Mouse (Mus musculus): ENCODE measurements at regions not wholly inside any gene's neighbourhood (a gene's known extent, or its start where the extent isn't known, plus 50 kb on each side); places are given as distances from the start of the nearest gene placed in this dataset.
"Not testable (repeated sequence)": the region's sequence is repeated elsewhere in the genome, so short reads cannot be mapped to it uniquely, and the experiment has no call there.

DNA sequence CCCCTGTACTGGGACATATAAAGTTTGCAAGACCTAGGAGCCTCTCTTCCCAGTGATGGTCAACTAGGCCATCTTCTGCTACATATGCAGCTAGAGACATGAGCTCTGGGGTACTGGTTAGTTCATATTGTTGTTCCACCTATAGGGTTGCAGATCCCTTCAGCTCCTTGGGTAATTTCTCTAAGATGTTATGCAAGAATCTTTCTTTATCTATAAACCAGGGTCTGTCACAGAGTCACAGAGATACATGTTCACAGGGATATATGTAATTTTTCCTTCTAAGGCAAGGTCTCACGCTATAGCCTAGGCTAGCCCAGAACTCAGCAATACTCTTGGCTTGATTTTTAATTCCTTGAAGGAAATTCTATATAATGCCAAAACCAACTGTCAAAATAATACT lies 56.9 kb downstream of the Zfp36l1 start:
- not testable (repeated sequence) for DNase-seq (ENCODE audit: low spot score)

DNA sequence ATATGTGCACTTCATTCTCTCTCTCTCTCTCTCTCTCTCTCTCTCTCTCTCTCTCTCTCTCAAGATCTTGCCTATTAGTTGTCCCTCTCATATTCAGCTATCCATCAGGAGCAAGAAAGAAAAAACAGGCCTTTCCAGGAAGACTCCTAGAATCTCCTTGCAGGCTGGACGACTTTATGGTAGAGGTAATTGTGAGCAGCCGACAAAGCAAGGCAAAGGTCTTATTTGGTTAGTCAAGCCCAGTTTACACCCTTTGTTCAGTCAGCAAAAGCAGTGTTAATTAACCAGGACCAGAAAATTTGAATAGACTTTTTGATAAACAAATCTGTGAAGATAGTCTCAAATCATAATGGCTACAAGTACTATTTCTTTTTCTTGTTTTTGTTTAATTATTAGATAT lies 57.4 kb downstream of the Zfp36l1 start:
- no peak for DNase-seq (ENCODE audit: low spot score)

DNA sequence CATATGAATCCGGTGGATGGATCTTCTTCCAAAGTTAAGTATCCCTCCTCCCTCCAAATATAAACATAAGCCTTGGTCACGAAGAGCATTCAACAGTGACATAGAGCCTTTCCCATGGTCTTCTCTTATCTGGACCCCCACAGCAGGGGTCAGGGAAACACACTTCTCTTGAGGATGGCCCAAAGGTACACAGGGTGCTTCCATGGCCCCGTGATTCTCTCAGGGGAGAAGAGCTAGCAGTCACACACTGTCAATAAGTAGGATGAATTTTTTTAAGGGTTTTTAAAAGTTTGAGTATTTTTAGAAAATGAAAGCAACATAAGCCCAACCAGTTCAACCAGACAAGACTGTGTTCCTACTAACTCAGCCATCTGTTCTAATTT lies 58.2 kb downstream of the Zfp36l1 start:
- DNase-seq (ENCODE audit: low spot score): no peak

DNA sequence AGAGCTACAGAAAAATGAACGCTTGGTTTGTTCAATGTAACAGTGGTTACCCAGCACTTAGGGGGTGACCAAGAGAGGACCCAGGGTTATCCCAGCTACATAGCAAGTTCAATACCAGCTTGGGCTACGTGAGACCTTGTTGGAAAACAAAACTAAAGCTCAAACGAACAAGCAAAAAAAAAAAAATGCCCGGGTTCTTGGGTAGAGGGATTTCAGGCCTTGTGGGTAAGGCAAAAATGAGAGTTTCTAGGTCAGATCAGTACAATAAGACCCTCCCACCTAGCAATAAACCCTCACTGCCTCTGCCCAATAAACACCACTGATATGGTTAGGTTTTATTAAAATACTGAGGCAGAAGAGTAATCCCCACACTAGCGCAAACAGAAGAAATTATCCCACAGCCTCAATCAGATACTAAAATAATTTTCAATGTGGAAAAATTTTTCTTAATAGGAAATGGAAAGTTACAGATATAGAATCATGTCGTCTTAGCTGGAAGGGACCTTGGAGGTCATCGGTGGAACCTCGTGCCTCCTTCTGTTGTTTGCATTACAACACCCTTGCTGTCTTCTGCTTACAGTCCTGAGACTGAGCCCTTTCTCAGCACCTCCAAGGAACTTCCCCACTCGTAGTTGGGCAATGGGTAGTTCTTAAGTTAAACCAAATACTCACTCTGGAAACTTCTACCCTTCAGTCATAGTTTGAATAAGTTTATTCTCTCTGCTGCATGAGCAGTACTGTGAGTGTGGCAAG lies 58.7 kb downstream of the Zfp36l1 start:
- no peak for DNase-seq (ENCODE audit: low spot score)

DNA sequence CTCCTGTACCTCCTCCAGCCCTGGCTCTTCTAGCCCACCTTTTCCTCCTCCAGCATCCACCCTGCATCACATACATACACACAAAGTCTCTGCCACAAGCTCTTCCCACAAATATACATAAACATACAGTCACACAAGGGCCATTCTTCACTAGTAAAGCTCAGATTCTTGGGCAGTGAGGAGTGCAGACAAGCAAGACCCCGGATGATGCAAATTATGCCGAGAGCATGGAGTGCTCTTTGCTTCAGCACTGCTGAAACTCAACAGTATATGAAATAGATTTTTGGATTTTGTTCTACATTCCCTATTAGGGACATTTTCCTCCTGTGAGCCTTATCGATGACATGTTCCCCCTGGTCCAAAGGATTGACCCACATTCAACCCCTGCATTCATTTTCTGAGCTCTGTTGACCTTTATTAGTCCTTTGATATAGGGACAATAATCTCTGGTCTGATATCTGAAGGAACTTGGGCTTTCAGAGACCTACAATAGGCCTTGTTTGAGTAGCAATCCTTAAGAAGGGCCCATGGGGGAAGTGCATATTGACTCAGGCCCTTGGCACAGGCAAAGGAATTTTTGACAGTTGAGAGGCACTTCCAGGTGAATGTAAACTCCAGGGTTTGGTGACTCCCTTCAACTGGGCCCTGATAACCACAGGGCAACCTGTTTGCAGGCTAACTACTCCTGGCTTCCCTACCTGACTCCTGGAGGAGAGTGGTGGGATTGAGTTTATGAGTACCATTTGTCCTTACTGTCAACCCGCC lies 64.4 kb downstream of the Zfp36l1 start:
- DNase-seq (ENCODE audit: low spot score): no peak

DNA sequence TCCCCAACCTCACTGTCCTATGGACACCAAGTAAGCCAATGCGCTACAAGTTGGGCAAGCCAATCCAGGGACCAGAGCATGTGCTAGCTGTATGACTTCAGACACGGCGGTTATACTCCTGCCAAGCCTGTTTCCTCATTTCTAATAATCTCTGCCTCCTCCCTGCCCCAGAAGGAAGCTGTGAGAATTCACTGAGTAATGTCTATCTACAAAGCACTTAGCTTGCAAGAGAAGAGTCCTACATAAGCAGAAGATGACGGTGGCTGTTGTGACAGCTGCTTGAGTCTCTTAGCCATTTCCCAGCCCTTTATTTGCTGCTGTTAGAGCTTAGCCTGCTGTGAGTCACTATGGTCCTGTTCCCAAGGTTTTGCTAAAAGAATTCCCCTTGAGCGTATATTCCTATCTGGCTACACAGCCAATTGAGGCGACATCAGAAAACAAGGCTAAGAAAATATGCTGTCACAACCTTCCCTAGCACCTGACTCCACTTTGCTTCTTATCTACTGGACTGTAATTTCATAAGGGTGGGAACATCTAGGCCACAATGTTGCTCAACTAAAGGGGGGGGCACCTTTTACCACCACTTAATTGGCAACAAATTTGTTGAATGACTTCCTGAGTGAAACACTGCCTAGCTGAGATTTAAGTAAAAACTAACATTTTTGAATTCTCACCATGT lies 66.0 kb downstream of the Zfp36l1 start:
- no peak for DNase-seq (ENCODE audit: low spot score)

DNA sequence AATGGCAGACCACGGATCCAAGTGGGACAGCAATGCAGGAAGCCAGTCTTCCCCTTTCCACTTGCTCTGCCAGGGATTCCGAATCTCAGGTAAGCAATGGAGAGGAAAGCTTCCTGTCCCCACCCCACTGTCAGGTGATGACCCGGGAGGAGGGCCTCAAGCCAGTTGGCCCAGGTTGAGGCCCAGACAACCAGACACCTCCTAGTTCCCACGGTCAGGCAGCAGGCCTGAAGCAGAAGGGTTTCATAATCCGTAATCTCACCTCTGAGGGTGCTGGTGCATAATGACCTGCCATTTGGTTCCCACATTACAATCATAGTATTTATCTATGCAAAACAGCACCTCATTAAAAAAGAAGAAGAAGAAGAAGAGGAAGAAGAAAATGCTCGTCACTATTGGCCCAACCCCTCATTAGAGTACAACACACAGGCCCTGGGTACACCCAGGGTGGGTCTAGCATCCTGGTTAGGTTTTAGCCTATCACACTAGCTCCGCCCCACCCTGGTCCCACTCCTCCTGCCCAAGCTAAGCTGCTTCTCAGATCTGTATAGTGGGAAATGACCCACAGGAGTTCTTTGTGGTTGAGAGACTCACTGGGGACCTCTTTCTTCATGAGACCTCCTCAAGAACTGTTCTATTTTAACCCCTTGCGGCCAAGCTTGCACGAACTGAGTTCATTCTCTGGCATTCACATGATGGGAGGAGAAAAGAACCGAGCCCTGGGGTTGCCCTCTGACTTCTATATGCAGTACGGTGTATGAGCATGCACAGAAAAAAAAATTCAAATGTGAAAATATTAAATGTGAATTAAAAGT lies 71.1 kb downstream of the Zfp36l1 start:
- no peak for DNase-seq (ENCODE audit: low spot score)

DNA sequence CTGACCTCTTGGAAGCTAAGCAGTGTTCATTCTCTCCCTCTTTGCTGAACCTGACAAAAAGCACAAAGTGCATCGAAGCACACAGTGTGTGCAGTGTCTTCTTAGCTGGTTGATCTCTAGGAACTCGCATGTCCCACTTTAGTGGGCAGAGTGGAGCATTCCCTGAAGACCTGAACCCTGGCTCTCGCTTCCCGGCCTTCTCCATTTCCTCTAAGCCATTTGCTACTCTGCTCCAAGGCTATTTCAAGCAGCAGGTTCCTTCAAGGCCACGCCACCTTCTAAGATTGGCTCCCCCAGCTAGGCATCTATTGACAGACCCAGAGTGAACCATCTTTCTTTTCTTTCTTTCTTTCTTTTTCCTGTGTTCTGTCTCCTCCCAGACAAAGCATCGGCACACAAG lies 71.8 kb downstream of the Zfp36l1 start:
- no peak for DNase-seq (ENCODE audit: low spot score)

DNA sequence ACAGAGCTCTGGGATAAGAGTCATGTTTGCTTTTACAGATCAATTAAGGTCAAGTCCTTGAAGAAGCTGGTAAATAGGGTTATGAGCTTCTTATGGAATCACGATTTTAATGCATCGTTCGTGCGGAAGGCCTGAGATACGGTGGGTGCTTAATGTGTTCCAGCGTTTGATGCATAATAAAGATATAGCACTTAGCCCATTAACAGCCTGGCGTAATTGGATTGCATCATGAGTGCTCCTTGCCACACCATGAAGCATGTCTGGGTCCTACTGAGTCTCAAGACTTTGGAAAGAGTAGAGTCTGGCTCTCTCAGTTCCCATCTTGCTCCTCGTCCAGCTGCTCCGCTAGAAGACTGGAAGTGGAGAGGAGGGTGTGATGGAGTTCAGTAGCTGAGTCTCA lies 72.6 kb downstream of the Zfp36l1 start:
- DNase-seq (ENCODE audit: low spot score): no peak

DNA sequence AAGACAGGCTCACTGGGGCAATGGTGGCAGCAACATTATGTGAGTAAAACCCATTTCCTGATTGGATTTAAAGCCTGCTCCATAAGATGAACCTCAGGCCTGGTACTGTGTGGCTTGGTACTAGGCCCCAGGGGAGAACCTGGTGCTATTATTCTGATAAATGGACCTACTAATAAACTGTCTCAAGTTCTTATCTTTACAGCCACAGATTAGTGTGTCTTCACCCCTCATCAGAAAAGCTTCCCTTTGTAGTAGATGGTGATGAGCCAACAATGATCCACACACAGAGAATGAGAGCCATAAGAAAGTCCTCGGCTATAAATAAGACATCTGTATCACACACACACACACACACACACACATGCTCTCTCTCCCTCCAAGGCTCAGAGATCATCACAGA lies 73.7 kb downstream of the Zfp36l1 start:
- DNase-seq (ENCODE audit: low spot score): no peak

DNA sequence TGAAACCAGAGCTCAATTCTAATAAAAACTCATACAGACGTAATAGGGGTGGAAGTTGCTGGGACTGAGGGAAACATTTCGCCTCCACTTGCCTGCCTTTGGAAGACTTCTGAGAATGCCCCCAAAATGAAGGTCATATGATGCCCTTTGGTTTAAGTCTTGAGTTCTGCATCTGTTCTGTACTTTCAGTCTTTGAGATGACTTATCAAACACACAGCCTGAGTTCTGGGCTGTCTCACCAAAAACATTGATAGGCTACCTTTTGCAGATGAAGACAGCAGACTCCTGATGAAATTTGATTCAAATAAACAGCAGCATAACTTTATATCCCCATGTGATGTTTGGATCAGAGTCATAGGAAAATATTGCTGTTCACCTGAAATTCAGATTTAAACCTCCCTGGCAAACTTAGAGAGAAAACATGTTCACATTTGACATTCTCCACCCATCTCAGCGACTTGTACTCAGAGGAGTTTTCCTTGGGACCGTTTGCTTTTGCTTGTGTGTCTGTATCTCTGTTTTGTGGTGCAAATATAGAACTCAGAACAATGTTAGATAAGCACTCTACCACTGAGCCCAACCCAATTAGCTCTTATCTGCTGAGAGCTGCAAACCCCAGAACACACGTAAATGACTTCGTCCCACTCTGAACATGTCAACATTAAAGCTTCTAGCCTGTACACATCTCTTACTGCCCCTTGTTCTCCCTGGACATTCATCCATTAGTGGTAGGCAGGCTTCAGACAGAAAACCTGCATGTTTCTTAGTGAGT lies 77.1 kb downstream of the Zfp36l1 start:
- DNase-seq (ENCODE audit: low spot score): no peak

DNA sequence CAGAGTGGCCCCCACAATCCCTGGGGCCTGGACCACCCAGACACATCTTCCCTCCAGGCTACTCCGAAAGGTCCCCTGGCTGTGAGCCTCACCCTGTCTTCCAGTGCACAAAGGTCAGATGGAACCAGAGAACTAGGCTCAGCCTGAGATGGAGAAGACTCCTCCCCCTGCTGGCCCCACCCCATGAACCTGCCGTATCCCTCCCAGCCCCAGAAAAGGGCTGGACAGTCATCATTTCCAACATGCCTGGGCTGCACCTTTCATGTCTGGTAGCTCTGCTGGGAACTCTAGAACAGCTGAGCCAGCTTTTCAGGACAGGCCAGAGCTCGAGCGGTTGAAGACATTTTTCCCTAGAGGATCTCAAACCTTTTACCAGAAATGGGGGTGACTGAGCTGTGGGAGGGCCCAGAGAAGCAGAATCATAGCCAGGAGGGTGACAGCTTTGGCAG lies 77.8 kb downstream of the Zfp36l1 start:
- DNase-seq (ENCODE audit: low spot score): no peak

DNA sequence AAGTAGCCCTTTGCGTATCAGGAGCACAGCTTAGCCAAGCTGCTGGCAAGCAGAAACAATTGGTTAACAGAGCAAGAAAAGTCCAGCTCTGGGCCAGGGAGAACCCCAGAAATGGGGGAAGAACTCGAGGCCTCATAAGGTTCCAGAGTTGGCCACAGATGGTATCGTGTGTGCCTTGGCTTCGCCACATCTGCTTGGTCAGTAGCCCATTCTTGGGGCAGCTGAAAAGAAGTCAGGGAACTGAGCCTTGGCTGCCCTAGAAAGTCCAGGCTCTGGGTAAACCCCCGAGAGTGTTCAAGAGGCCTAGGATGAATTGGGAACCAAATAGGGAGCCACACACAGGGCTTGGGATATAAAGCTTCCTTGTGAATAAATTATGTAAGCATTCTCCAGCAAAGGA lies 78.7 kb downstream of the Zfp36l1 start:
- DNase-seq (ENCODE audit: low spot score): no peak

DNA sequence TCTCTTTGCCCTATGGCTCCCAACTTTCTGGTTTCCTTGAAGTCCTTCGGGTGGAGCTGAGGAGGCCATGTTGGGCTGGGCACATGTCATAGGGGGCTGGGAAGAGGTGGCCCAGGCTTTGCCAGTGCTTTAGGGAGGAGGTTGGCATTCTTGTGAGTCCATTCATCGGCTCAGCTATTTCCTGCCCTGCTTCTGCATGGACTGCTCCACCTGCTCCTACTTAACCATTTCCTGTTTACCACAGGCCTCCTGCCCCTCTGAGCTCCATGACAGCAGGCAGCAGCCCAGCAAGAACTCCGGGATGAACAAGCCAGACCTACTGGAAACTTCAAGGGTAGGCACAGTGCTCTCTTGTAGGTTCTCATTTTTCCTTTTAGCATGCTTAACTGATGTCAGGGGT lies 80.3 kb downstream of the Zfp36l1 start:
- DNase-seq (ENCODE audit: low spot score): no peak

DNA sequence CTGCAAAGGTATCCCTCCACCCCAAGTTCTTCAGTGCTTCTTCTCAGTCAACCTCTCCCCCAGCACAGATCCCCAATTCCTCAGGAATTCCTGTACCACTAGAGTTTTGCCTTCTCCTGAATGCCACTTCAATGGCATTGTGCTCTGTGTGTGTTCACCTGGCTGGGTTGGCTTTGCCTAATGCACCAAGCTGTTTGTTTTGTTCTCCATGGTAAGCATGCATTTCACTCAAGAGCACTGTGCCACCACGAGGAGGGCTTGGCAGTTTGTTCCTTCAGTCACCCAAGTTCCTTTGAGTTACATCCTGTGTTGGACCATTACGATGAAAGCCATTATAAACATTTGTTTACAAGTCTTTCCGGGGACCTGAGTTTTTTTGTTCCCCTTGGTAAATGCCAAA lies 84.5 kb downstream of the Zfp36l1 start:
- no peak for DNase-seq (ENCODE audit: low spot score)

DNA sequence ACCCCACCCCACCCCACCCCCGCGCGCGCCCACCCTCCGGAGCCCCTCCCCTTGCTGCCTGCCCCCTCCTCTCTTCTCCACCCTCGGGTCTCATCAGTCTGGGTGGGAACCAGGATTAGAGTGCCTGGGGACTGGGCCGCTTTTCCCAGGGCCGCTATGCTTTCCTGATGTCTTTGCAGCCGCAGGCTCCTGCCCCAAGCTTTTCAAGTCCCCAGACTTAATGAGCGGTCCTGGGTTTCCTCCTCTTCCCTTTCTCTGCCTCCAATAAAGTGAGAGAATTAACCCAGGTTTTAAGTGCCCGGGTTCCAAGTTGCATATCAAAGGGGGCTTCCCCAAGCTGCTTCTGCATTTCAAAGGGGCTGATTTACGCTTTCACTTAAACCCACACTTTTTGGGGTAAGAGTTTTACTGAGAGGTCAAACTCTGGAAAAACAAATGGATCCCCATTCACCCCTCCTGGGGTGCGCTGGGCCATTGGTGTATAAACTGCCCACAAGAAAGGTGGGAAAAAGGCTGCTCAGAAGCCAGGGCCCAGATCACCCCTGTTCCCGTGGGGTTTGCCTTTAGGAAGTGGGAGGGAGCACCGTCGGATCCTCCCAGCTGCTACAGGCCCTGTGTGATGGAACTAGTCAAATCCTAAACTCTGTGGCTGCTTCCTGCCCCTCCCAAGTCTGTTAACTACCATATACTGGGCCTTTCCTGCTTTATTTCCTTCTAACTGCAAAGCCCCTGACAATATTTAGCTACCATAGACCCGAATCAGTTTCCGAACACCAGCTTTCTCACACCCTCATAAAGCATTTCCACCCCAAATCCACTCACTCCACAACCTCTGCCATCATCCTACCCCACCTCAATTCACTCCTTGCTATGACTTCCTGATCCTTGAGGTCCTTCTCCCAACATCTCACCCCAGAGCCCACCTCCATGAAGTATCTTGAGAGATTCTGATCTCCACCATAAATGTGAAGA lies 89.4 kb downstream of the Zfp36l1 start:
- DNase-seq (ENCODE audit: low spot score): no peak

DNA sequence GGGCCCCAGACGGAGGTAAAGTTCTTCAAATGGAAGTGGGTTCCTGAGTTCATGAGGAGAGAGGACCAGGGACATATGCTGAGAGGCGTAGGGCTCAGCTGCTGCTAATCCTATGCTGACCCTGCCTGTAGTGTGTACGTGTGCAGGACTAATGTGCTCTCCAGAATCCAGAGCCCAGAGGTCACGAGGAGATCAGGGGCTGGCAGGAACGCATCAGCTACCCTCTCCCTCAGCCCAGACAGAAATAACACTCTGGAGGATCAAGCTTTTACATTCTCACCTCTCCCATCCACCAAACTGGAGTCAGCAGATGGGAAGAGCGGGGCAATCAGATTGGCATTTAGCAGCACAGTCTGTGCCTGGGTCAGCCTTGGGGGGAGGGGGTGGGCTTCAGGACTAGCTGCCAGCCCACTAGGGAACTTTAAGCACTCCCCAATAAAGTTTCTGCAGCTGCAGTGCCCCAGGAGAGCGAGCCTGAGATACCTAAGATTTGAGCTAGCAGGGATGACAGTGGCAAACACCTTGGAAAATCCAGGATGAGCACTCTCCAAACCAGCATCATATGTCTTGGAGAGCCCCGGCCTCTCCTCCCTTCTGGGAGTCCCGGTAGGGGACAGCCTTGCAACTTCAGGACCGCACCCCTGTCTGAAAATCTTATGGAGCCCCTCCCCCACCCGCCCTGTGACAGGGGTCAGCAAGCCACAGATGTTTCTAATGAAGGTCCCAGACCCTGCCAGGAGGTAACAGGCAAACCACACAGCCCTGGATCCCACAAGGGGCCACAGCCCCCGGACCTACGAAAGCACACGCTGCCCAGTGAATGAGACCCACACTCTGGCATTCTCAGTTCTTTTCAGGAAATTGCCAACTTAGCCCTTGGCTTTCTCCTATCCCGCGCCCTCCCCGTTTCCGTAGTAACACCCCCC lies 90.4 kb downstream of the Zfp36l1 start:
- no peak for DNase-seq (ENCODE audit: low spot score)

DNA sequence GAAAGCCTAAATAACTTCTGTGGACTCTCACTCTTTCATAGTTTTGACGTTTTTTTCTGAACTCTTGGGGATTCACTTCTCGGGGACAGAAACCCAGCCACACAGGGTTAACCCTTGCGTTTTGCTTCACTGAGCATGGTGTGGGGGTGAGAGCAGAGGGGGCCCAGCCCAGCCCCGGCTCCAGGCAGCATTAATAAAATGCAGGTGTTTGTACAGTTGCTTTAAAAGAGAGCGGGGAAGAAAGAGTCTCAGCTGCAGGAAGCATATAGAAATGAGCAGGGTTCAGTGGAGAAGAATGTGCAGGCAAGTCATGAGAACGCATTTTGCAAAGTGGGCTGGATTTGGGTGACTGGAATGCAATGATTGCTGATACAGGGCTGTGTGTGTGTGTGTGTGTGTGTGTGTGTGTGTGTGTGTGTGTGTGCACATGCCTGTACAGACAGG lies 91.8 kb downstream of the Zfp36l1 start:
- DNase-seq (ENCODE audit: low spot score): no peak

DNA sequence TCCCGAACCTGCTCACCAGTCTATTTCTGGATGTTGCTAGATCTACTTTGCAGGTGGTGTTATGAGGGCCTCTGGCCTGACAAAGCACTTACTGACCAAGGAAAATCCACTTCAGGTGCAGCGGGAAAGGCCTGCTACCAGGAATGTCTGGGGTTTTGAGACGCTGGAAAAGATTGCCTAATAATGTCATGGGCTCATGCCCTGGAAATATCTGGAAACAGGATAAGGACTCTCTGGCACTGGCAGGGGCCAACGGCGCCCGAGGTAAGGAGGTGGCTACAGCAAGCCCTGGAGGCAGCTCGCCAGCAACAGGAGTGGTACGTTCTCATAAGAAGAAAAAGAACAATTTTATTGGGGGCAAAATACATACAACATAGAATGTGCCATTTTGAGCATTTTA lies 94.7 kb downstream of the Zfp36l1 start:
- no peak for DNase-seq (ENCODE audit: low spot score)

Measured in testis, postnatal 14 days (tissue).